Mouse (Mus musculus): ENCODE results near the gene Spata5. TPM values are rescaled to one million over a fixed set of nuclear protein-coding genes. Genes with fewer than 3 reads are reported as not detected.

Spata5 gene
- polyA plus RNA-seq, 1 experiment from 2014 or later: 19.7 TPM

- ATAC-seq (replicated peaks; ENCODE audit: insufficient number of reproducible peaks, insufficient read depth, low FRiP score, low read depth): no peak
- no peaks in the 10 kb centered on the region for H3K9me3 ChIP-seq (replicated peaks)
Observed at GRCm38 (mm10) chr3:37604976-37605875, 185.5 kb downstream of the Spata5 start.

DNA sequence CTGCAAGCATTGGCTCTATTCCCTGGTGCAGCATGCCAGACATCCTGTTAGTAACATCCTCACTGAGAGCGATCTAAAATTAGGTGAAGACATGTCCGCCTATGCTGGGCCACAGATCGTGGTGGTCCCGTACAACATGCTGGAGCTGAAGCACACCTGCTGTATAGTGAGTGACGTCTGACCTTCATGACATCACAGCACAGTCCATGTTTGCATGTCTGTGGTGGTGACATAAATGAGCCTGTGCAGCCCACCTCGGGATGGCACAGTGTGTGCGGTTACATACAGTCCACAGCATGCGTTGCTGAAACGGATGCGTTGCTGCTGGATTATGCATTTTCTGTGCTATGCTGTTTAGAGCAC is 186.2 kb downstream of the Spata5 start:
- H3K9ac ChIP-seq: no peak overlapping the region
- H3K4me2 ChIP-seq: no peak overlapping the region
- no peak overlapping the region for H3K4me3 ChIP-seq
- H3K36me3 ChIP-seq: no peaks in the 10 kb centered on the region
- no peaks in the 10 kb centered on the region for H3K27me3 ChIP-seq
- H3K9me3 ChIP-seq (replicated peaks): no peaks in the 10 kb centered on the region
- ATAC-seq (replicated peaks; ENCODE audit: insufficient number of reproducible peaks, insufficient read depth, low FRiP score, low read depth): no peak; the same call in 1 of the 2 replicates
- peaks cover 9% of the 10 kb centered on the region for H3K4me1 ChIP-seq (replicated peaks)
- H3K27ac ChIP-seq: no peak overlapping the region
- 67% methylated on average over 10 of the region's 10 CpGs for WGBS

More at GRCm38 (mm10) chr3:37604976-37605875, 185.5 kb downstream of the Spata5 start:
- Histone ChIP-seq H3K9ac (no peak overlapping the region), H3K27ac (no peak overlapping the region), H3K4me2 (no peak overlapping the region), H3K27me3 (no peaks in the 10 kb centered on the region), H3K4me3 (no peak overlapping the region), H3K4me1 (replicated peaks) (peaks cover 9% of the 10 kb centered on the region), H3K36me3 (no peaks in the 10 kb centered on the region)
- 60% methylated on average over 13 of the region's 13 CpGs for WGBS

GRCm38 (mm10) chr3:37608926-37609325 is 189.2 kb downstream of the Spata5 start:
- WGBS: 86% methylated on average over 4 of the region's 4 CpGs
- H3K9me3 ChIP-seq (replicated peaks): no peaks in the 10 kb centered on the region

DNA sequence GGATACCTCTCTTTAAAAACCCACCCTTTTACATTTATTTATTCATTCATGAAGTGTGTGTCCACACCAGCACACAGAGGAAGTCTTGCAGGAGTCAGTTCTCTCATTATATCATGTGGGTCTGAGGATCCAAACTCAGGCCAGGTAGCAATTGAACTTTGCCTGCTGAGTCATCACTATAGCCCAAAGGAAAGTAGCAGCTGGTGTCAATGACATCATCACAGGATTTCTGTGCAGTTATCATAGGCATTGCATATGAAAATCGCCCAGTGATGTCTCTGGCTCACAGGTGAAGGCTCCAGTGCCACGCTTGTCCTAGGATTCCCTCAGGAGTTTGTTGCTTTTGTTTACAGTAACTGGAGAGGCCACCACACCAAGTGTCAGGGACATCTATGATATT is 191.0 kb downstream of the Spata5 start:
- Histone ChIP-seq H3K4me2 (no peak overlapping the region), H3K9ac (no peak overlapping the region), H3K27ac (no peak overlapping the region), H3K9me3 (replicated peaks) (no peaks in the 10 kb centered on the region), H3K4me1 (replicated peaks) (peaks cover 3% of the 10 kb centered on the region; the same call in 1 of the 2 replicates), H3K36me3 (no peaks in the 10 kb centered on the region), H3K4me3 (no peak overlapping the region), H3K27me3 (no peaks in the 10 kb centered on the region)
- ATAC-seq (replicated peaks; ENCODE audit: insufficient number of reproducible peaks, insufficient read depth, low FRiP score, low read depth): no peak
- WGBS: 85% methylated on average over 2 of the region's 2 CpGs

More at GRCm38 (mm10) chr3:37608926-37609325, 189.2 kb downstream of the Spata5 start:
- H3K27me3 ChIP-seq: no peaks in the 10 kb centered on the region
- H3K4me1 ChIP-seq (replicated peaks): peaks cover 9% of the 10 kb centered on the region
- H3K4me3 ChIP-seq: no peak overlapping the region
- no peak for ATAC-seq (replicated peaks; ENCODE audit: insufficient number of reproducible peaks, insufficient read depth, low FRiP score, low read depth)
- no peak overlapping the region for H3K9ac ChIP-seq
- no peak overlapping the region for H3K27ac ChIP-seq
- no peak overlapping the region for H3K4me2 ChIP-seq
- H3K36me3 ChIP-seq: no peaks in the 10 kb centered on the region

GRCm38 (mm10) chr3:37613722-37614121 is 194.0 kb downstream of the Spata5 start:
- peak overlapping the region; percentile 19; the same call in 1 of the 2 replicates for H3K4me2 ChIP-seq
- no peaks in the 10 kb centered on the region for H3K9me3 ChIP-seq (replicated peaks)
- H3K4me3 ChIP-seq: no peak overlapping the region
- H3K27me3 ChIP-seq: no peaks in the 10 kb centered on the region
- H3K9ac ChIP-seq: no peak overlapping the region
- no peaks in the 10 kb centered on the region for H3K4me1 ChIP-seq (replicated peaks)
- peak; percentile 80 for ATAC-seq (replicated peaks; ENCODE audit: insufficient number of reproducible peaks, insufficient read depth, low FRiP score, low read depth)
- no peaks in the 10 kb centered on the region for H3K36me3 ChIP-seq
- WGBS: 45% methylated on average over 10 of the region's 10 CpGs
- no peak overlapping the region for H3K27ac ChIP-seq

DNA sequence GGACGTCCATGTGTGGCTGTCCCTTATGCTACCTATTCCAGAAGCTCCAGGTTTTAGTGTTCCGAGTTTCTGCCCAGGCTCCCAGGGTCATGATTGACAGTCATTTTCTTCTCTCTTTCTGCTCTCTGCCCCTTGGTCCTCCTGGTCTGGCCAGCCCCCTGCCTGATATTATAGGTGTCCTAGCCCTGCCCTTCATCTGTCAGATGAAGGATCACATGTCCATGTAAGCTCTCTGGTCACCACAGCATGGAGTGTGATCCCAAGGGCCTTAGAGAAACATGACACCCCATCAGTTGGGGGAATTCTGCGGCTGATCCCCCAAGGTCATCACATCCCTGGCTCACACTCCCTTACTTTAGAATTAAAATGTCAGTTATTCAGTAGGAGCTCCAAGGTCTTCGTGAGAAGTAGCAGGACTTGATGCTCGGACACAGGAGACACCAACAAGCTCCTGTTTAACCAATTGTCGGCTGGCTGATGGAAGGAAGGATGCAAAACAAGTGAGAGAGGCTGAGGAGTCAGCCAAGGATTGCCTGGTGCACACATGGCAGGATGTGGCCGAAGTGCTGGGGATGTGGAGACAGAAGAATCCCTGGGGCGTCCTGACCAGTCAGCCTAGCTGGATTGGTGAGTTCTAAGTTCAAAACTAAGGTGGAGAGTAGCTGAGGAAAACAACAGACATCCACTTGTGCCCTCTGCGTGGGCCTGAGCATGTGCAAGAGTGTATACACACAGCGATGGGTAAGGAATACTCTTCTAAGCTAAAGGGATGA is 195.4 kb downstream of the Spata5 start:
- no peak overlapping the region for H3K4me3 ChIP-seq
- no peak overlapping the region for H3K4me2 ChIP-seq
- no peak for ATAC-seq (replicated peaks; ENCODE audit: insufficient number of reproducible peaks, insufficient read depth, low FRiP score, low read depth)

GRCm38 (mm10) chr3:37616586-37617547 is 197.2 kb downstream of the Spata5 start:
- H3K9me3 ChIP-seq (replicated peaks): no peaks in the 10 kb centered on the region
- H3K36me3 ChIP-seq: no peaks in the 10 kb centered on the region
- H3K4me2 ChIP-seq: no peak overlapping the region
- no peak overlapping the region for H3K4me3 ChIP-seq
- H3K27me3 ChIP-seq: no peaks in the 10 kb centered on the region
- no peak for ATAC-seq (replicated peaks; ENCODE audit: insufficient number of reproducible peaks, insufficient read depth, low FRiP score, low read depth)
- WGBS: 74% methylated on average over 21 of the region's 21 CpGs
- H3K9ac ChIP-seq: no peak overlapping the region
- no peak overlapping the region for H3K27ac ChIP-seq
- no peaks in the 10 kb centered on the region for H3K4me1 ChIP-seq (replicated peaks)

More for the DNA sequence above, 195.4 kb downstream of the Spata5 start:
- H3K27me3 ChIP-seq: no peaks in the 10 kb centered on the region
- 78% methylated on average over 10 of the region's 10 CpGs for WGBS
- H3K4me1 ChIP-seq (replicated peaks): no peaks in the 10 kb centered on the region
- no peaks in the 10 kb centered on the region for H3K9me3 ChIP-seq (replicated peaks)
- H3K27ac ChIP-seq: no peak overlapping the region
- H3K9ac ChIP-seq: no peak overlapping the region
- no peaks in the 10 kb centered on the region for H3K36me3 ChIP-seq

Other genes with a start within 250 kb of the Spata5 start
- not detected in 2 replicates for gene Il21, start 187.3 kb upstream of the Spata5 start, polyA plus RNA-seq (2015; fragmentation: Nextera tagmentation; extraction: Ambion mirVana)
- 4.5 and 4.7 TPM in 2 replicates for gene Bbs12, start 107.3 kb upstream of the Spata5 start, polyA plus RNA-seq (2015; fragmentation: Nextera tagmentation; extraction: Ambion mirVana)
- gene Cetn4, start 107.2 kb upstream of the Spata5 start, polyA plus RNA-seq (2015; fragmentation: Nextera tagmentation; extraction: Ambion mirVana): 1.1 and 1.9 TPM in 2 replicates
- 1.4 and 2.1 TPM in 2 replicates for gene Fgf2, start 71.5 kb upstream of the Spata5 start, polyA plus RNA-seq (2015; fragmentation: Nextera tagmentation; extraction: Ambion mirVana)
- 13.4 and 13.7 TPM in 2 replicates for gene Nudt6, start 315 bp downstream of the Spata5 start, polyA plus RNA-seq (2015; fragmentation: Nextera tagmentation; extraction: Ambion mirVana)
- gene Spry1, start 220.1 kb downstream of the Spata5 start, polyA plus RNA-seq (2015; fragmentation: Nextera tagmentation; extraction: Ambion mirVana): 7.2 and 9.1 TPM in 2 replicates